Mouse (Mus musculus): ENCODE measurements around the gene Supt7l.
"Not testable (repeated sequence)": the region's sequence is repeated elsewhere in the genome, so short reads cannot be mapped to it uniquely, and the experiment has no call there.

Gene Supt7l

DNA sequence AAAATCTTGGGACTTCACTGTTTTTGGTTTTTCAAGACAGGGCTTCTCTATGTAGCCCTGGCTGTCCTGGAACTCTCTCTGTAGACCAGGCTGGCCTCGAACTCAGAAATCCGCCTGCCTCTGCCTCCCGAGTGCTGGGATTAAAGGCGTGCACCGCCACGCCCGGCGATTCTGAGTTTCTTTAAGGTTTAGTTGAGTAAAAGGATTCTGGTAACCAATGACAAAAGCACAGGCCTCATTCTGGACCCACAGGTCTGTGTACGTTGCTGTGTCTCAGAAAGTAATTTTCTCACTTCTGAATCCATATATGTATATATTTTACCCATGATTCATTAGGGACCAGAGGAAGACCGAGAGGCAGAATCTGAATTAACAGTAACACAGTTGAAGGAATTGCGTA lies at the start of gene Supt7l:
TSS of gene Supt7l (minus strand) at position 101 of the 400 bp plus-strand sequence.
- DNase-seq (ENCODE audit: extremely low read depth, low read depth): not testable (repeated sequence)

DNA sequence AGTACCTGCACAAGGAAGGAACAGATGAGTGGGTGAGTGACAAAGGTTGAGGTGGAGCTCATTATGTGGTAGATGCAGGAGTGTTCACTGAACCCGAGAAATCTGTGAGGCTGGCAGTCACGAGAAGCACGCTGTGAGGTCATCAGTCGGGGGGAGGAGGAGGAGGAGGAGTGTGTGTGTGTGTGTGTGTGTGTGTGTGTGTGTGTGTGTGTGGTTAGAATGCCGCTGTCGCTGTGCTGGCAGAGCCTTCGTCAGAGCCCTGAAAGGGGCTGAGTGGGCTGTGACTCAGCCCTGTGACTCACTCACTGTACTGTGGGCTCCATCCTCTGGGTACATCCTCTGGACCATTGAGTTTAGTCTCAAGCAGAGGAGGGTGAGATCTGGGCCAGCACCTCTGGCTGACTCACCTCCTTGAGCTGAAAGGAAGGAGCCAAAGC lies 49.0 kb upstream of the Supt7l start:
- DNase-seq (ENCODE audit: extremely low read depth, low read depth): no peak

DNA sequence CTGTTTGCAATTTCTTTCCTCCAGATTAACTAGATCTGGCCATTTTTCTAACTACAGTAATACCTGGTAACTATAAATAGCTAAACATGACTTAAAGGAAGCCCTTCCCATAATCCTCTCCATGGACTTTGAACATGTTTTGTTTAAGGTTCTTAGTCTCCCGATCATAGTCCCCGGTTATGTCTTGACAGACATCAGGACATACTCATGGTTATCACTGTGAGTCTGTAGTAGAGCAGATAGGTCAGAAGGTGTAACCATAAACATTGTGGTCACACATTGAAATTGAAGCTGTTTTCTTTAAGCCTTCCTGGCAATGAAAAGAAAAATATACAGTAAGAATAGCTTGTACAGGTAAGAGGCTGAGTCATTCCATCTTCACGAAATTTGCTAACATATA lies 46.1 kb upstream of the Supt7l start:
- DNase-seq (ENCODE audit: extremely low read depth, low read depth): no peak

DNA sequence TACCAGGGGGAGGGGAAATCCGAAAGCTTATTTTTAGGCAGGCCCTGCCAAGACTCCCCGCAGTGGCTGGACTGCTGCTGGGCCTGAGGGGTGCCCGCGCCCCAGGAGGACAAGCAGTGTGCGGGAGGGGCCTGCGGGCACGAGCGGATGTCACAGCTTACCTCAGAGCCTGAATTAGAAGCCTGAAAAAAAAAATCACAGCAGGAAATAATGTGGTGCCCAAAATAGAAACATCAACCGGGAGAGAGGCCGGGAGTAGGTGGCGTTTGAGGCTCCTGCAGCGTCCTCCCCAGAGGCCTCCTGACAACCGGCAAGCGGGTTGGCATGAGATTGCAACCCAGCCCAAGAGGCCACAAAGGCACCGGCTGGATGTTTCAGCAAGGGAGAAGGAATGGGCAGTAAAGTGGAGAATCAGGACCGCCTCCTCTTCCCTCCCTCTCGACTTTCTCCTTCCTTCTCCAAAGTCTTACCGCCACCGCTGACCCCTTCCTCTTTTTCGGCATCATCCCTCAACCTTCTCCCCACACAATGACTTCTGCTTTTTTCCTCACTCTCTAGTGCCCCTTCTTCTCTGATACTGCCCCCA lies 43.5 kb upstream of the Supt7l start:
- peak; percentile 89 for DNase-seq (ENCODE audit: extremely low read depth, low read depth)

DNA sequence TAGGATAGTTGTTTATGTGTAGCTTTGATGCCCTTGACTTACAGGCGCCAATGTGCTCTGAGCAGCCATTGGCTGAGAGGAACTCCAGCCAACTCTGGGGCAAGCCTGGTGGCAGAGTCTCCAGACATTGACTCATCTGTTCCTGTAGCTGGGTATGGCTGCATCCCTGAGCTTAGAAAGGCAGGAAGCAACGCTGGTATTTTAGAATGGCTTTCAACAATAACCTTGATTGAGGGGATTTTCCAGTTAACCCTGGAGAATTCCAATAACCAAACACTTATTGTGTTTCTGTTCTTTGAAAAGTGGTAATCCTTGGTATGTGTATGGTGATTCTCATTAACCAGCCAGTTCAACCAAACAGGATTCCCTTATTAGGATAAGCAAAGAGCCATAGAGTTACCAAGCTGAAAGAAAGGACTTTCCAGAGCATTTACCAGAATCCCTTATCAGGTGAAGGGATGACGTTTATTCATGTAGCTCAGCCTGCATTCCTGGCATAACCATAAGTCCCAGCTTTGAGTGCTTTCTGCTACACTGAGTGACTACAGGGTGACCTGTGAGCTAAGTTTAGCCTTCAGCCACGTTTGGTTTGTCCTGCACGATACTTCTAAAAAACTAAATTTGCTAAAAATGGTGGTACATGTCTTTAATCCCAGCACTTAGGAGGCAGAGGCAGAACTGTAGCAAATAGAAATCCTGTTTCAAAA lies 40.5 kb upstream of the Supt7l start:
- DNase-seq (ENCODE audit: extremely low read depth, low read depth): no peak

DNA sequence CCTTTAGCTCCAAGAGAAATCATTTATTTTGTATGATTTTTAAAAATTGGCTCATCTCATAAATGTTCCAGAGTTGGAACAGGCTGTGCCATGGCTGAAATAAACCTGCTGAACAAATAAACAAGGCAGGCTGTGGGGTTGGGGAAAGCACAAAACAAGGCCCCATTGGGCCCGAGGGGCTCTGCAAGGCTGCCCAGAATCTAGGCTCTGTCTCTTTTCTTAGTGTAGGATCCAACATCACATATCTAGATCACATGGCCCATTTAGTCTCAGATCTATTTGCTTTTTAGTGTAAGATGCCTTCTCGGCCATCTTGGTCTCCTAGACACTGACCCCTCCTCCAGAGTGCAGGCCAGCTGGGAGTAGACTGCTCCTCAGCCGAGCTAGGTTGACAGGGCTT lies 38.9 kb upstream of the Supt7l start:
- DNase-seq (ENCODE audit: extremely low read depth, low read depth): no peak

- no peak for DNase-seq (ENCODE audit: extremely low read depth, low read depth)
Observed at GRCm38 (mm10) chr5:31566026-31566425, 38.4 kb upstream of the Supt7l start.

DNA sequence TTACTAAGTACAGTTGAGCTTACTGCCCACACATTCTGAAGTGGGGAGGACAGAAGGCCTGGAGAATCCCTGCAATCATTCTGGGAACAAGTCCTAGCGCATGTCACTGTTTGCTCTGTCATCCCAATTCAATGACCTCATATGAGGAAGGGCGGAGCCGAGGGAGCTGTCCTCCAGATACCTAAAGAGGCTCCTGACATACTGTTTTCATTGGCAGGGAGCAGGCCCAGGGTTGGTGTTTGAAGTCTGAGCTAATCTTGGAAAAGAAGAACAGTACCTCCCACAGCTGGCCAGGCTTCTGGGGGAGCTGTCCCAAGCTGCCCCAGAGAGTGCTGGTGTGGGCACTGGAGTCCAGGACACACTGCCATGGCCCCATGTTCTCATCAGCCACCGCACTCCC lies 37.4 kb upstream of the Supt7l start:
- no peak for DNase-seq (ENCODE audit: extremely low read depth, low read depth)

DNA sequence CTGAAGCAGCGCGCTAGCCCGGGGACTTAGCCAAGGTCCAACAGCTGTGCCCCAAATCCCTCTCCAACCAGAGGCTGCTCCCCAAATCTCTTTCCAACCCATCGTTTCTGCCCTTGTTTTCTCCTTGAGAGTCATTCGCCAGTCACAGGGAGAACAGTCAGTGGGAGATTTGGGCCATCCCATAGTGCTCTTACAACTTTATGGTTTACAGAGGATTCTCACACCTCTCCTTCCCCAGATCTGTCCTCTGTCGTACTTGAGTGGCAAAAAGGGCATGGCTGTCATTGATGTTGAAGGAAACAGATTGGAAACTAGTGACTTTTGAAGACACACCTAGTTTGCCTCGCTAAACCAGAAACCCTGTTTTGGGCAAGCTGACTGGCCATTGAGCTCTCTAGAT lies 36.3 kb upstream of the Supt7l start:
- DNase-seq (ENCODE audit: extremely low read depth, low read depth): no peak

- peak; percentile 47 for DNase-seq (ENCODE audit: extremely low read depth, low read depth)
Observed at GRCm38 (mm10) chr5:31563496-31563895, 35.9 kb upstream of the Supt7l start.

DNA sequence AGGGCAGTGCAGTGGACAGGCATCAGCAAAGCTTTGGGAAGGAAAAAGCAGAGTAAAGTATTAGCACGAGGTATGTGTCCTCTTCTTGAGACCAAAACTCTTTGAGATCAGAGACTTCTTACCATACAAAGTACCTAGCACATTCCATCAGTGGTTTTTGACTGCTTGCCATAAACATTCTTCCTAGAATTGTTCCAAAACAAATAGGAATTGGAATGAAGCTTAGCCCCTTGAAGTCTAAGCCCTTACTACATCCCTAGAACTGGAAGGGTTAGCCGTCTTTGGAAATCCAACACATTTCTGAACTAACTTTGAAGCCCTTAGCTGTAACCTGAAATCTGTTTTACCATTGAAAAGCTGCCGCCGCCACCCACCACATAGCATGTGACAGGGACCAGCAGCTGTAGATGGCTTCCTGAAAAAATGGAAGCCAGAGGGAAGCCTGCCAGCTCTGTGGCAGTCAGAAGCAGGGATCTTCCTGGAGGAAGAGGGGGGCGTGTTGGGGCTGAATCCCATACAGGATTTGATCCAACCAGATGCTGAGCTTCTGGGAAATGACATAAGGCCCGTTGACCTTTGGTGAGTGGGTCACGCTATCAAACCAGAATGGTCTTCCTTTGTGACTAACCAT lies 34.5 kb upstream of the Supt7l start:
- DNase-seq (ENCODE audit: extremely low read depth, low read depth): no peak

DNA sequence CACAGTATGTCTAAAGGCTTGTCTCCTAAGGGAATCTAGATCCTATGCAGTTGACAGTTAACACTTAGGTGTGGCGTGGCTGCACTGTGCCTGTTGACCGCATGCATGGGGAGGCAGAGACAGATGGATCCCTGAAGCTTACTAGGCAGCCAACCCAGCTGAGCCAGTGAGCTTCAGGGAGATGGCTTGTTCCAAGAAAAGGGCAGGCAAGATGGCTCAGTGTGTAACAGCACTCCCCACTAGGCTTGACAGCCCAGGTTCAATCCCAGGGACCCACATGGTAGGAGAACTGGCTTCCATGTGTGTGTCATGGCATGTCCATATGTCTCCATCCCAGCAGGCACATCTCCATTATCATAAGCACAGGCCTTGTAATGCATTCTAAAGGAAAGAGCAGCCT lies 32.7 kb upstream of the Supt7l start:
- DNase-seq (ENCODE audit: extremely low read depth, low read depth): no peak

- no peak for DNase-seq (ENCODE audit: extremely low read depth, low read depth)
Observed at GRCm38 (mm10) chr5:31559401-31559800, 31.8 kb upstream of the Supt7l start.

GRCm38 (mm10) chr5:31535228-31535627 lies 7.6 kb upstream of the Supt7l start:
- no peak for DNase-seq (ENCODE audit: extremely low read depth, low read depth)

- DNase-seq (ENCODE audit: extremely low read depth, low read depth): peak; percentile 35
Observed at GRCm38 (mm10) chr5:31528560-31528959, 953 bp upstream of the Supt7l start.

DNA sequence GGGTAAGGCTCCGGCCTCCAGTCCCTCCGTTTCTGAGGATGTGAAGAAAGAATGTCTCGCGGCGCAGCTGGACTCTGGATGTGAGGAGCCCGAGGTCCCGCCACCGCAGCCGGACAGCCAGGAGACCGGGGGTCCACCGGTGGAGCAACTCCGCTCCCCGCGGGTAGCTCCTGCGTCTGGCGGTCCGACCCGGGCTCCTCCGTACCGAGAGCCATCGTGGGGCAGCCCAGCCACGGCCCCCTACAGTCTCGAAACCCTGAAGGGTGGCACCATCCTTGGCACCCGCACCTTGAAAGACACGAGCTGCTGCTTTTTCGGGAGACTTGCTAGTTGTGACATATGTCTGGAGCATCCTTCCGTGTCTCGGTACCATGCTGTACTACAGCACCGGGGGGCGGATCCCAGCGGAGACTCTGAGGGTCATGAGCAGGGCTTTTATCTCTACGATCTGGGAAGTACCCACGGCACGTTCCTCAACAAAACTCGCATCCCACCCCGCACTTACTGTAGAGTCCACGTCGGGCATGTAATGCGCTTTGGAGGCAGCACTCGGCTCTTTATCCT lies 408 bp downstream of the Supt7l start:
- peak; percentile 22 for DNase-seq (ENCODE audit: extremely low read depth, low read depth)

DNA sequence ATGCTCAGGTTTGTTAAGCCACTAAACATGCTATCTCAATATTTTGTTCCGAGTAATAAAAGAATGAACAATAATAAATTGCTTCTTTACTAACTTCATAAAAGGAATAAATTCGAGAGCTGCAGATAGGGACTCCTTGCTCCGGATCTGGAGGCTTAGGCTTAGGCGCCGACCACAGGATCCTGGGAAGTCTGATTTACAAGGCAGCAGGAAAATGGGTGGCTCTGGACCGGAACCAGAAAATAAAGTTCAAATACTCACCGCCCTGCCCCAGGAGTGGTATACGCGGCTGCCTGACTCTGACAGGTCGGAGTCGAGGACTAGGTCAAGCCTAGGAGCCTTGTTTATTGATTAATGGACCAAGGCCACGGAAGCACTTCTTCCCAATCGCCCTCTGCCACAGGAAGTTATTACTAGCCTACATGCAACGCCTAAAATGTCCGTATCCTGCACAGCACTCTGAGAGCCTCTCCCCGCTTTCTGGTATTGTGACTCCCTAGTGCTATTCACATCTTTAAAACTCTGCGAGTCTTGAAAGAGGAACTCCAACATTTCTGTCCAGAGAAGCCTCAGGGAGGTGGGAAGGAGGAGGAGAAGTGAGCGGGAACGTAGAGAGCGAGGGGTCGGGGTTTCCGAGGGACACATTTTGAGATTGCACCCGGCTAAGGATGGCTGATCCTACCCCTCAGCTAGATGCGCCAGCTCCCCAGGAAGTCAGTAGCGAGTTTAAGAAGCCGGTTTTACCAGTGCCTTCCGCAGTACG lies 1.1 kb downstream of the Supt7l start, which contains the start of gene Slc4a1ap:
TSS of gene Slc4a1ap (plus strand) at position 642 of the 763 bp plus-strand sequence.
- peak; percentile 88 for DNase-seq (ENCODE audit: extremely low read depth, low read depth)

- DNase-seq (ENCODE audit: extremely low read depth, low read depth): no peak
Observed at GRCm38 (mm10) chr5:31520556-31520955, 7.1 kb downstream of the Supt7l start.

DNA sequence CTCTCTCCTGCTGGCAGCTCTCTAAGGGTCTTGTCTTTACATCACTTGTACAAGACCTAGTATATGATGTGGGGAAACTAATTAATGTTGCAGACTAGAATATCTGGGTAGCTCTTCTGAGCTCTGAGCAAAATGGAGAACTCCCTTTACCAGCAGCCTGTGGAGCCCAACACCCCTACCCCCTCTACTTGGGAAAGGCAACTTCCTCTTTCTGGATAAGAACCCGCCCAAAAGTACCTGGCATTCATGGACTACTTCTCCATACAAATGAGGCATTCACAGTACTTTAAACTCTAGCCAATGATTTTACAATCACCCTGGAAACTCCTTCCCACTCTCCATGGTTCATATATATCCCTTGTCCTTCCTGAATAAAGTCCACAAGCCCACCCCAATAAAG lies 15.1 kb downstream of the Supt7l start:
- DNase-seq (ENCODE audit: extremely low read depth, low read depth): peak; percentile 94

DNA sequence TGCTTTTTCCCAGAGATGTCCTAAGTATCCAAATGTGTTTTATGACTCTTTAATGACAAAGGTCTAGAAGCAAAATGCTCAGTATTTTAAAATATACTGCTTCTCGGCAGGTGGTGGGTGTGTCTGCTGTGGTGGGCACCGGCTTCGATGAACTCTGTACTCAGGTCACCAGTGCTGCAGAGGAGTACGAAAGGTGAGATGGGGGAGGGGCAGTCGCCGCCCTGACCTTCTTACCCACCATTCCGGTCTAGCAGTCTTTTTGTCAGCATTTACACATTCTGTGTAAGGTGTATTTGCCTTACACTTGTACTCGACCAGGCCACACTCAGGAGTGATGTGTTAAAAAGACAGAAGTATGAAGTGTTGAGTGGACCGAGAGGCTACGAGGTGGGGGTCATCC lies 22.8 kb downstream of the Supt7l start:
- DNase-seq (ENCODE audit: extremely low read depth, low read depth): no peak

GRCm38 (mm10) chr5:31494513-31495297 lies 32.9 kb downstream of the Supt7l start, which contains the start of gene Gpn1:
Gpn1 (plus strand) TSS chr5:31494741.
- peak; percentile 95 for DNase-seq (ENCODE audit: extremely low read depth, low read depth)

Data from MEL-GATA-1-ER (cell line).